Mouse (Mus musculus) E14TG2a.4 (cell line): ENCODE measurements around the gene Agtpbp1.
"Not testable (repeated sequence)": the region's sequence is repeated elsewhere in the genome, so short reads cannot be mapped to it uniquely, and the experiment has no call there.

ENCODE experiments used
- H3K27me3 ChIP-seq: 2 replicates; pipeline ENCODE4 v1.6.1; 2014; ENCODE audit warnings: low read length, control low read depth; ENCODE audit not compliant: insufficient read depth
- H3K36me3 ChIP-seq: 2 replicates; pipeline ENCODE4 v1.6.1; 2014; ENCODE audit warnings: low read length, control low read depth; ENCODE audit not compliant: insufficient read depth
- H3K4me1 ChIP-seq: replicated peaks from 2 replicates; pipeline ENCODE4 v1.6.1; 2014; ENCODE audit warnings: low read depth, low read length, control low read depth
- H3K4me3 ChIP-seq: replicated peaks from 2 replicates; pipeline ENCODE4 v1.5.1; 2014; ENCODE audit warnings: mild to moderate bottlenecking, low read length
- H3K9me3 ChIP-seq: 2 replicates; pipeline ENCODE4 v1.6.1; 2014; ENCODE audit warnings: low read length, control low read depth
- CTCF ChIP-seq: conservative IDR thresholded peaks from 2 replicates; pipeline ENCODE4 v1.5.1; 2014; ENCODE audit warnings: low read length
- NANOG ChIP-seq: IDR thresholded peaks from 2 replicates; pipeline ENCODE4 v1.6.1; 2014; ENCODE audit warnings: borderline replicate concordance, low read length, mixed read lengths
- POU5F1 ChIP-seq: IDR thresholded peaks from 2 replicates; pipeline ENCODE4 v1.6.1; 2014; ENCODE audit warnings: low read length, borderline replicate concordance

Gene Agtpbp1

GRCm38 (mm10) chr13:59480599-59481483 is 104.2 kb downstream of the Agtpbp1 start:
- Histone ChIP-seq H3K4me1 (peaks cover 16% of the 10 kb centered on the region), H3K9me3 (no peaks in the 10 kb centered on the region), H3K4me3 (no peak overlapping the region), H3K27me3 (no peaks in the 10 kb centered on the region), H3K36me3 (peaks cover 10% of the 10 kb centered on the region)
- no peak for TF ChIP-seq CTCF
- no peak for TF ChIP-seq NANOG
- no peak for TF ChIP-seq POU5F1

GRCm38 (mm10) chr13:59477928-59478327 is 107.1 kb downstream of the Agtpbp1 start:
- H3K4me3 ChIP-seq: peak overlapping the region; percentile 77
- H3K27me3 ChIP-seq, H3K9me3 ChIP-seq: not testable (repeated sequence)
- H3K36me3 ChIP-seq: peaks cover 38% of the 10 kb centered on the region
- H3K4me1 ChIP-seq: peaks cover 33% of the 10 kb centered on the region

GRCm38 (mm10) chr13:59477451-59477850 is 107.6 kb downstream of the Agtpbp1 start:
- H3K4me3 ChIP-seq: peak overlapping the region; percentile 77
- H3K9me3 ChIP-seq: no peaks in the 10 kb centered on the region

GRCm38 (mm10) chr13:59474973-59475372 is 110.1 kb downstream of the Agtpbp1 start:
- no peak overlapping the region for H3K4me3 ChIP-seq
- no peaks in the 10 kb centered on the region for H3K9me3 ChIP-seq
- H3K27me3 ChIP-seq: no peaks in the 10 kb centered on the region
- H3K36me3 ChIP-seq: peaks cover 65% of the 10 kb centered on the region
- TF ChIP-seq CTCF (no peak), NANOG (no peak), POU5F1 (no peak)
- peaks cover 38% of the 10 kb centered on the region for H3K4me1 ChIP-seq

More at GRCm38 (mm10) chr13:59477451-59477850, 107.6 kb downstream of the Agtpbp1 start:
- Histone ChIP-seq H3K4me1 (peaks cover 33% of the 10 kb centered on the region), H3K27me3 (no peaks in the 10 kb centered on the region), H3K36me3 (peaks cover 42% of the 10 kb centered on the region)
- TF ChIP-seq NANOG: no peak
- TF ChIP-seq CTCF: no peak
- TF ChIP-seq POU5F1: no peak

- no peaks in the 10 kb centered on the region for H3K27me3 ChIP-seq
- no peak for TF ChIP-seq CTCF
- no peak for TF ChIP-seq POU5F1
- TF ChIP-seq NANOG: no peak
Observed at GRCm38 (mm10) chr13:59473341-59473740, 111.7 kb downstream of the Agtpbp1 start.

GRCm38 (mm10) chr13:59472222-59472621 is 112.8 kb downstream of the Agtpbp1 start:
- peaks cover 69% of the 10 kb centered on the region for H3K36me3 ChIP-seq
- TF ChIP-seq CTCF: no peak
- TF ChIP-seq NANOG: no peak
- no peak for TF ChIP-seq POU5F1
- H3K4me3 ChIP-seq: no peak overlapping the region
- H3K9me3 ChIP-seq: no peaks in the 10 kb centered on the region
- peaks cover 61% of the 10 kb centered on the region for H3K4me1 ChIP-seq
- no peaks in the 10 kb centered on the region for H3K27me3 ChIP-seq

More at GRCm38 (mm10) chr13:59473341-59473740, 111.7 kb downstream of the Agtpbp1 start:
- H3K4me3 ChIP-seq: no peak overlapping the region
- H3K4me1 ChIP-seq: peaks cover 54% of the 10 kb centered on the region
- H3K9me3 ChIP-seq: no peaks in the 10 kb centered on the region
- H3K36me3 ChIP-seq: peaks cover 65% of the 10 kb centered on the region

- no peak for TF ChIP-seq CTCF
- TF ChIP-seq NANOG: no peak
- TF ChIP-seq POU5F1: no peak
- no peaks in the 10 kb centered on the region for H3K9me3 ChIP-seq
- no peaks in the 10 kb centered on the region for H3K27me3 ChIP-seq
- peaks cover 55% of the 10 kb centered on the region for H3K4me1 ChIP-seq
- no peak overlapping the region for H3K4me3 ChIP-seq
- peaks cover 70% of the 10 kb centered on the region for H3K36me3 ChIP-seq
Observed at GRCm38 (mm10) chr13:59469701-59470100, 115.3 kb downstream of the Agtpbp1 start.

GRCm38 (mm10) chr13:59468181-59468802 is 116.7 kb downstream of the Agtpbp1 start:
- Histone ChIP-seq H3K4me3 (peak overlapping the region; percentile 51), H3K27me3 (no peaks in the 10 kb centered on the region), H3K9me3 (no peaks in the 10 kb centered on the region), H3K36me3 (peaks cover 70% of the 10 kb centered on the region), H3K4me1 (peaks cover 44% of the 10 kb centered on the region)
- TF ChIP-seq NANOG (peak; percentile 86), POU5F1 (no peak), CTCF (no peak)

GRCm38 (mm10) chr13:59467591-59467990 is 117.4 kb downstream of the Agtpbp1 start:
- Histone ChIP-seq H3K4me1 (peaks cover 41% of the 10 kb centered on the region), H3K9me3 (no peaks in the 10 kb centered on the region), H3K4me3 (peak overlapping the region; percentile 51), H3K36me3 (peaks cover 70% of the 10 kb centered on the region), H3K27me3 (no peaks in the 10 kb centered on the region)
- TF ChIP-seq CTCF (no peak), NANOG (no peak), POU5F1 (no peak)
